ENCODE assay signal across 8 mouse cellular contexts in the genomic region with DNA sequence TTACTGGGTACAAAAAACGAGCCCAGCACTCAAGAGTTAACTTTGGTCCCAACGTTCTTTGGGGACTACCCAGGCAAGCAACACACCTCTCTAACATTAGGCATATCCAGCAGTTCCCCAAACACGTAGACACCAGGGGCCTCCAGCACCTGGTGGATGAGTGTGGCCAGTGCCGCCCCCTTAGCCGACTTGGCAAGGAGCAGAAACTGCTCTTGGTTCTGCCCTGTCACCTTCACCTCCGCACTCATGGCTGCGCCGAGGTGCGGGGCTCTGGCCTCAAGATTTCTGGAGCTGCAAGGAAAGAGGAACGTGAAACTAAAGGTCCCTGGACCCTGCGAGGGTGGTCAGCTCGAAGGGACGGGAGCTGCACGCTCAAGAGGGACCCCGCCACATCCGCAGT. TPM values are rescaled to one million over a fixed set of nuclear protein-coding genes. Genes with fewer than 3 reads are reported as not detected.
DNase-seq lines count a peak whose midpoint lies in the region; ATAC-seq and TF ChIP-seq lines count a peak whose summit lies in the region.

No protein-coding gene starts in this region.

- H3K9ac ChIP-seq in hindbrain, embryonic 16.5 days (ENCODE audit: low read depth, low read length) = peak overlapping the region; percentile 89
- H3K9ac ChIP-seq in midbrain, embryonic 11.5 days (ENCODE audit: low read length) = peak overlapping the region; percentile 96

- peak overlapping the region; percentile 96 for H3K4me2 ChIP-seq in hindbrain, embryonic 16.5 days (ENCODE audit: low read length)
- peak overlapping the region; percentile 91 for H3K4me2 ChIP-seq in midbrain, embryonic 11.5 days

- no peaks in the 10 kb centered on the region for H3K9me3 ChIP-seq in hindbrain, embryonic 16.5 days (ENCODE audit: control insufficient read depth, low read length)
- H3K9me3 ChIP-seq in midbrain, embryonic 11.5 days (ENCODE audit: control insufficient read depth, low read length) = peaks cover 2% of the 10 kb centered on the region; the same call in 1 of the 2 replicates

- WGBS in hindbrain, embryonic 16.5 days = 44% methylated on average over 16 of the region's 16 CpGs
- WGBS in midbrain, embryonic 11.5 days = 45% methylated on average over 16 of the region's 16 CpGs

- peaks cover 6% of the 10 kb centered on the region for H3K36me3 ChIP-seq in hindbrain, embryonic 16.5 days (ENCODE audit: control insufficient read depth, insufficient read depth, low read length)
- peaks cover 7% of the 10 kb centered on the region; the same call in 1 of the 2 replicates for H3K36me3 ChIP-seq in midbrain, embryonic 11.5 days (ENCODE audit: control insufficient read depth, insufficient read depth, low read length)

- 0 out of 2 replicates have a peak, but pooled peaks have one; percentile 5 for TF ChIP-seq CTCF in layer of hippocampus, adult 2 months (conservative IDR thresholded peaks at IDR 0.05)

- H3K27me3 ChIP-seq in hindbrain, embryonic 16.5 days (replicated peaks; ENCODE audit: control insufficient read depth, insufficient read depth, low read length) = no peaks in the 10 kb centered on the region
- H3K27me3 ChIP-seq in midbrain, embryonic 11.5 days (ENCODE audit: control insufficient read depth, insufficient read depth, low read length) = no peaks in the 10 kb centered on the region

- peak overlapping the region; percentile 87 for H3K4me3 ChIP-seq in layer of hippocampus, adult 2 months
- peak overlapping the region; percentile 58 for H3K4me3 ChIP-seq in hindbrain, embryonic 16.5 days (ENCODE audit: low read length)
- peak overlapping the region; percentile 84 for H3K4me3 ChIP-seq in midbrain, embryonic 11.5 days (ENCODE audit: low read depth, low read length)

- H3K27ac ChIP-seq in layer of hippocampus, adult 2 months = peak overlapping the region; percentile 96
- peak overlapping the region; percentile 92 for H3K27ac ChIP-seq in hindbrain, embryonic 16.5 days (ENCODE audit: low read depth, low read length)
- H3K27ac ChIP-seq in midbrain, embryonic 11.5 days (ENCODE audit: low read depth, low read length) = no peak overlapping the region

- ATAC-seq in hindbrain, embryonic 16.5 days = peak; percentile 24; the same call in 1 of the 2 replicates
- ATAC-seq in midbrain, embryonic 11.5 days (ENCODE audit: low FRiP score) = peak; percentile 22

- DNase-seq in layer of hippocampus, adult 2 months (ENCODE audit: low spot score in 2 of 2) = no peak
- DNase-seq in layer of hippocampus, adult 9-11 months = no peak
- DNase-seq in brain, adult 2 months (ENCODE audit: low read depth, low spot score) = peak; percentile 3
- DNase-seq in midbrain, embryonic 11.5 days (ENCODE audit: low spot score, missing footprints) = no peak
- DNase-seq in yolk sac, embryonic 10.5 days (ENCODE audit: low spot score) = no peak
- no peak for DNase-seq in gastrocnemius, adult 18-20 months (ENCODE audit: low spot score)
- no peak for DNase-seq in right cerebral cortex, adult 2 months (ENCODE audit: low spot score in 2 of 2)

- peaks cover 14% of the 10 kb centered on the region for H3K4me1 ChIP-seq in hindbrain, embryonic 16.5 days (ENCODE audit: control insufficient read depth, insufficient read depth, low read depth, low read length)
- H3K4me1 ChIP-seq in midbrain, embryonic 11.5 days (ENCODE audit: control insufficient read depth, insufficient read depth, low read length) = peaks cover 10% of the 10 kb centered on the region

RNA-seq across cellular contexts. Expression of gene Cops7a, which starts 0.7 kb away (rescaled TPM):
- 100 to 1,000 TPM; 136 to 151 TPM for total RNA-seq in layer of hippocampus, adult 2 months (2021)
- polyA plus RNA-seq in hindbrain, embryonic 16.5 days (2015; fragmentation: Nextera tagmentation; extraction: Ambion mirVana) = 107 TPM in 2 replicates
- polyA plus RNA-seq in midbrain, embryonic 11.5 days (2014; fragmentation: Nextera tagmentation; extraction: Ambion mirVana) = 105 and 112 TPM in 2 replicates
- total RNA-seq in gastrocnemius, adult 18-20 months (2021) = 100 to 1,000 TPM; 109 to 121 TPM

RNA-seq across cellular contexts. Expression of gene Pianp, which starts 31.9 kb away (rescaled TPM):
- total RNA-seq in layer of hippocampus, adult 2 months (2021) = 100 to 1,000 TPM; 163 to 181 TPM
- polyA plus RNA-seq in hindbrain, embryonic 16.5 days (2015; fragmentation: Nextera tagmentation; extraction: Ambion mirVana) = 67.4 and 77.9 TPM in 2 replicates
- 1.2 and 1.6 TPM in 2 replicates for polyA plus RNA-seq in midbrain, embryonic 11.5 days (2014; fragmentation: Nextera tagmentation; extraction: Ambion mirVana)
- under 1 TPM; 0.75 to 0.93 TPM for total RNA-seq in gastrocnemius, adult 18-20 months (2021)

RNA-seq across cellular contexts. Expression of gene Mlf2, which starts 33.5 kb away (rescaled TPM):
- total RNA-seq in layer of hippocampus, adult 2 months (2021) = 100 to 1,000 TPM; 627 to 642 TPM
- polyA plus RNA-seq in hindbrain, embryonic 16.5 days (2015; fragmentation: Nextera tagmentation; extraction: Ambion mirVana) = 574 and 587 TPM in 2 replicates
- polyA plus RNA-seq in midbrain, embryonic 11.5 days (2014; fragmentation: Nextera tagmentation; extraction: Ambion mirVana) = 430 and 435 TPM in 2 replicates
- 100 to 1,000 TPM; 196 to 205 TPM for total RNA-seq in gastrocnemius, adult 18-20 months (2021)

RNA-seq across cellular contexts. Expression of gene Zfp384, which starts 44.3 kb away (rescaled TPM):
- total RNA-seq in layer of hippocampus, adult 2 months (2021) = 10 to 100 TPM; 50.0 to 50.9 TPM
- 11.6 and 15.2 TPM in 2 replicates for polyA plus RNA-seq in hindbrain, embryonic 16.5 days (2015; fragmentation: Nextera tagmentation; extraction: Ambion mirVana)
- polyA plus RNA-seq in midbrain, embryonic 11.5 days (2014; fragmentation: Nextera tagmentation; extraction: Ambion mirVana) = 9.3 and 9.9 TPM in 2 replicates
- 10 to 100 TPM; 22.4 to 24.0 TPM for total RNA-seq in gastrocnemius, adult 18-20 months (2021)

RNA-seq across cellular contexts. Expression of gene Ptms, which starts 44.7 kb away (rescaled TPM):
- 1,000 to 10,000 TPM in 1 of 2 experiments, 100 to 1,000 TPM in 1; 991 to 1,057 TPM for total RNA-seq in layer of hippocampus, adult 2 months (2021)
- polyA plus RNA-seq in hindbrain, embryonic 16.5 days (2015; fragmentation: Nextera tagmentation; extraction: Ambion mirVana) = 609 and 678 TPM in 2 replicates
- polyA plus RNA-seq in midbrain, embryonic 11.5 days (2014; fragmentation: Nextera tagmentation; extraction: Ambion mirVana) = 258 and 288 TPM in 2 replicates
- 100 to 1,000 TPM in 1 of 2 experiments, 10 to 100 TPM in 1; 64.3 to 105 TPM for total RNA-seq in gastrocnemius, adult 18-20 months (2021)

Comparison
In these comparisons a context has a peak if more than half of its experiments do, and no peak if none do; other contexts are left out.
1. RNA of gene Pianp, which starts 31.9 kb away (total RNA-seq): 163 to 181 TPM in layer of hippocampus, adult 2 months; 0.75 to 0.93 TPM in gastrocnemius, adult 18-20 months; every median in the first group is over 10 times any median in the second.
2. Peak in every context shown above with its lines, with median percentiles within 50 percentile points of each other: H3K4me3 ChIP-seq.